Mouse (Mus musculus) cerebellum, adult 11 months (tissue): Measurements from ENCODE around the gene Kprp.
"Not testable (repeated sequence)": the region's sequence is repeated elsewhere in the genome, so short reads cannot be mapped to it uniquely, and the experiment has no call there.

Source experiments
- DNase-seq: peaks from one replicate; pipeline ENCODE4 v3.0.0; 2022

Kprp gene

GRCm38 (mm10) chr3:92827108-92827507 is at the start of gene Kprp:
TSS of gene Kprp (minus strand) at chr3:92827247.
- no peak for DNase-seq

- no peak for DNase-seq
These were observed 47.1 kb upstream of the Kprp start for GRCm38 (mm10) chr3:92874180-92874579.

- no peak for DNase-seq
These were observed 43.1 kb upstream of the Kprp start, which contains the start of gene 2310050C09Rik for GRCm38 (mm10) chr3:92870116-92870515. TSS of gene 2310050C09Rik (minus strand) at chr3:92870216.

GRCm38 (mm10) chr3:92851186-92851585 is 24.1 kb upstream of the Kprp start, which contains the start of gene Lce1l:
TSS of gene Lce1l (minus strand) at chr3:92851286.
- no peak for DNase-seq

- no peak for DNase-seq
These were observed 1.2 kb downstream of the Kprp start for GRCm38 (mm10) chr3:92825808-92826207.

GRCm38 (mm10) chr3:92816036-92816435 is 11.0 kb downstream of the Kprp start:
- not testable (repeated sequence) for DNase-seq

- DNase-seq = no peak
These were observed 11.5 kb downstream of the Kprp start for GRCm38 (mm10) chr3:92815581-92815980.

GRCm38 (mm10) chr3:92807791-92808190 is 19.3 kb downstream of the Kprp start, which contains the start of gene Lce1k:
TSS of gene Lce1k (minus strand) at chr3:92807891.
- no peak for DNase-seq

- DNase-seq = no peak
These were observed 36.6 kb downstream of the Kprp start, which contains the start of gene Lce1j for GRCm38 (mm10) chr3:92790414-92790813. TSS of gene Lce1j (minus strand) at chr3:92790514.

- no peak for DNase-seq
These were observed 48.2 kb downstream of the Kprp start, which contains the start of gene Lce1i for GRCm38 (mm10) chr3:92778799-92779198. TSS of gene Lce1i (minus strand) at chr3:92778899.
